29 mouse cellular contexts compared by ENCODE assay signal in genomic region chrX:139812636-139813298, GRCm38 (mm10). TPM values are rescaled to one million over a fixed set of nuclear protein-coding genes. Genes with fewer than 3 reads are reported as not detected.
DNase-seq lines count a peak whose midpoint lies in the region; ATAC-seq and TF ChIP-seq lines count a peak whose summit lies in the region.
"Had no signal": no experiment of that assay in that cellular context is flagged by ENCODE, and none has a peak within 500 bp of the region (broad histone marks: within the 10 kb centered on the region; RNA-seq: fewer than 3 reads in every experiment).

No protein-coding gene starts in this region.

- TF ChIP-seq CTCF in kidney, postnatal 0 days (IDR thresholded peaks at IDR 0.05; ENCODE audit: low read depth) = no peak

- H3K27ac ChIP-seq in kidney, postnatal 0 days = 0 out of 2 replicates have a peak overlapping the region, but pooled peaks have one; percentile 16
- H3K27ac ChIP-seq in kidney, embryonic 16.5 days (ENCODE audit: low read length) = no peak overlapping the region
- no peak overlapping the region for H3K27ac ChIP-seq in midbrain, embryonic 11.5 days (ENCODE audit: low read depth, low read length)
- H3K27ac ChIP-seq: embryonic facial prominence, embryonic 15.5 days; heart, embryonic 15.5 days; limb, embryonic 15.5 days; liver, embryonic 15.5 days; macrophage; midbrain, embryonic 12.5 days; neural tube, embryonic 12.5 days had no signal

- peak overlapping the region; percentile 10; the same call in 1 of the 2 replicates for H3K4me2 ChIP-seq in kidney, postnatal 0 days (ENCODE audit: low read length)
- H3K4me2 ChIP-seq in kidney, embryonic 16.5 days (replicated peaks; ENCODE audit: low read depth, low read length) = no peak overlapping the region
- H3K4me2 ChIP-seq in midbrain, embryonic 11.5 days = no peak overlapping the region
- H3K4me2 ChIP-seq: embryonic facial prominence, embryonic 15.5 days; heart, embryonic 15.5 days; limb, embryonic 15.5 days; midbrain, embryonic 12.5 days; neural tube, embryonic 12.5 days had no signal

- no peaks in the 10 kb centered on the region for H3K27me3 ChIP-seq in kidney, postnatal 0 days (ENCODE audit: insufficient read depth, low read length)
- H3K27me3 ChIP-seq in kidney, embryonic 16.5 days (ENCODE audit: insufficient read depth, low read length) = peaks cover 20% of the 10 kb centered on the region; the same call in 1 of the 2 replicates
- H3K27me3 ChIP-seq in midbrain, embryonic 11.5 days (ENCODE audit: control insufficient read depth, insufficient read depth, low read length) = peaks cover 7% of the 10 kb centered on the region
- H3K27me3 ChIP-seq: heart, embryonic 15.5 days; liver, embryonic 15.5 days; neural tube, embryonic 12.5 days had no signal

- WGBS in kidney, postnatal 0 days = 55% methylated on average over 3 of the region's 3 CpGs
- WGBS in kidney, embryonic 16.5 days = 45% methylated on average over 3 of the region's 3 CpGs
- WGBS in midbrain, embryonic 11.5 days = 73% methylated on average over 3 of the region's 3 CpGs

- H3K9ac ChIP-seq in kidney, postnatal 0 days (ENCODE audit: low read depth, low read length) = no peak overlapping the region
- no peak overlapping the region for H3K9ac ChIP-seq in kidney, embryonic 16.5 days (replicated peaks; ENCODE audit: low read length)
- H3K9ac ChIP-seq in midbrain, embryonic 11.5 days (ENCODE audit: low read length) = no peak overlapping the region
- H3K9ac ChIP-seq: embryonic facial prominence, embryonic 15.5 days; heart, embryonic 15.5 days; limb, embryonic 15.5 days; liver, embryonic 15.5 days; midbrain, embryonic 12.5 days; neural tube, embryonic 12.5 days had no signal

- H3K36me3 ChIP-seq in kidney, postnatal 0 days (ENCODE audit: insufficient read depth, low read length) = no peaks in the 10 kb centered on the region
- H3K36me3 ChIP-seq in kidney, embryonic 16.5 days (ENCODE audit: insufficient read depth, low read length) = no peaks in the 10 kb centered on the region
- no peaks in the 10 kb centered on the region for H3K36me3 ChIP-seq in midbrain, embryonic 11.5 days (ENCODE audit: control insufficient read depth, insufficient read depth, low read length)
- H3K36me3 ChIP-seq: embryonic facial prominence, embryonic 15.5 days; heart, embryonic 15.5 days; limb, embryonic 15.5 days; liver, embryonic 15.5 days; midbrain, embryonic 12.5 days; neural tube, embryonic 12.5 days had no signal

- no peaks in the 10 kb centered on the region for H3K9me3 ChIP-seq in kidney, postnatal 0 days (replicated peaks; ENCODE audit: low read length)
- H3K9me3 ChIP-seq in kidney, embryonic 16.5 days (ENCODE audit: low read length) = no peaks in the 10 kb centered on the region
- H3K9me3 ChIP-seq in midbrain, embryonic 11.5 days (ENCODE audit: control insufficient read depth, low read length) = no peaks in the 10 kb centered on the region
- H3K9me3 ChIP-seq: embryonic facial prominence, embryonic 15.5 days; heart, embryonic 15.5 days; limb, embryonic 15.5 days; liver, embryonic 15.5 days; midbrain, embryonic 12.5 days; neural tube, embryonic 12.5 days had no signal

- no peak for DNase-seq in kidney, postnatal 0 days (ENCODE audit: low spot score)
- peak; percentile 1 to 19 for DNase-seq in natural killer cell, adult 2 months (ENCODE audit: low spot score in 2 of 2)
- no peak for DNase-seq in gastrocnemius, postnatal 14 days
- no peak for DNase-seq in gastrocnemius, postnatal 36 days
- DNase-seq in midbrain, embryonic 11.5 days (ENCODE audit: low spot score, missing footprints) = no peak
- DNase-seq: adrenal gland, postnatal 25 days; cerebellum, adult 11 months; cerebellum, postnatal 10 days; heart, adult 11 months; layer of hippocampus, postnatal 36 days; right cerebral cortex, postnatal 4 days; thymus, postnatal 25 days had no signal

- H3K4me3 ChIP-seq in kidney, postnatal 0 days (replicated peaks; ENCODE audit: low read depth, low read length) = no peak overlapping the region
- H3K4me3 ChIP-seq in kidney, embryonic 16.5 days (ENCODE audit: low read length) = no peak overlapping the region
- H3K4me3 ChIP-seq in midbrain, embryonic 11.5 days (ENCODE audit: low read depth, low read length) = no peak overlapping the region
- H3K4me3 ChIP-seq: embryonic facial prominence, embryonic 15.5 days; heart, embryonic 15.5 days; limb, embryonic 15.5 days; liver, embryonic 15.5 days; midbrain, embryonic 12.5 days; neural tube, embryonic 12.5 days had no signal

- H3K4me1 ChIP-seq in kidney, postnatal 0 days (replicated peaks; ENCODE audit: insufficient read depth, low read length) = no peaks in the 10 kb centered on the region
- no peaks in the 10 kb centered on the region for H3K4me1 ChIP-seq in kidney, embryonic 16.5 days (ENCODE audit: insufficient read depth, low read length)
- H3K4me1 ChIP-seq in midbrain, embryonic 11.5 days (ENCODE audit: control insufficient read depth, insufficient read depth, low read length) = peaks cover 3% of the 10 kb centered on the region; the same call in 1 of the 2 replicates
- H3K4me1 ChIP-seq: embryonic facial prominence, embryonic 15.5 days; heart, embryonic 15.5 days; limb, embryonic 15.5 days; midbrain, embryonic 12.5 days; neural tube, embryonic 12.5 days had no signal

- intact Hi-C loops in gastrocnemius, postnatal 14 days (cut with DNase I; ENCODE audit: low total_unique reads) = no loop called here
- intact Hi-C loops in gastrocnemius, postnatal 36 days (cut with DNase I) = no loop called here

- ATAC-seq in kidney, postnatal 0 days (replicated peaks; ENCODE audit: low FRiP score, low read depth) = no peak
- no peak for ATAC-seq in kidney, embryonic 16.5 days (ENCODE audit: low FRiP score, low TSS enrichment)
- ATAC-seq in CD4-positive, CD25-positive, alpha-beta regulatory T cell, adult 4 months = peak; percentile 29
- peak; percentile 32 for ATAC-seq in activated CD4-positive, CD25-positive, alpha-beta regulatory T cell, adult 4 months
- no peak for ATAC-seq in midbrain, embryonic 11.5 days (ENCODE audit: low FRiP score)
- ATAC-seq: inflammation-experienced regulatory T-cells, adult 6 months had no signal

RNA-seq across cellular contexts. Expression of gene Cldn2, which starts 12.1 kb away (rescaled TPM):
- polyA plus RNA-seq in kidney, postnatal 0 days (2015; fragmentation: Nextera tagmentation; extraction: Ambion mirVana) = 91.4 and 107 TPM in 2 replicates
- polyA plus RNA-seq in kidney, embryonic 16.5 days (2015; fragmentation: Nextera tagmentation; extraction: Ambion mirVana) = 54.9 and 64.7 TPM in 2 replicates
- not detected for polyA plus RNA-seq in CD4-positive, CD25-positive, alpha-beta regulatory T cell, adult 4 months (2017; shearing (Covaris generic))
- not detected for polyA plus RNA-seq in activated CD4-positive, CD25-positive, alpha-beta regulatory T cell, adult 4 months (2017; shearing (Covaris generic))
- total RNA-seq in gastrocnemius, postnatal 14 days (2021) = under 1 TPM; 0.16 to 0.18 TPM
- total RNA-seq in gastrocnemius, postnatal 36 days (2021) = not detected
- polyA plus RNA-seq in midbrain, embryonic 11.5 days (2014; fragmentation: Nextera tagmentation; extraction: Ambion mirVana) = 0.17 and 0.23 TPM in 2 replicates
- total RNA-seq: adrenal gland, postnatal 25 days; hematopoietic stem cell, adult 5-6 weeks; monocyte, adult 5-6 weeks had no signal
- polyA plus RNA-seq: inflammation-experienced regulatory T-cells, adult 6 months; macrophage had no signal

RNA-seq across cellular contexts. Expression of gene Ripply1, which starts 30.6 kb away (rescaled TPM):
- not detected in 2 replicates for polyA plus RNA-seq in kidney, postnatal 0 days (2015; fragmentation: Nextera tagmentation; extraction: Ambion mirVana)
- polyA plus RNA-seq in kidney, embryonic 16.5 days (2015; fragmentation: Nextera tagmentation; extraction: Ambion mirVana) = not detected in 2 replicates
- not detected for polyA plus RNA-seq in CD4-positive, CD25-positive, alpha-beta regulatory T cell, adult 4 months (2017; shearing (Covaris generic))
- polyA plus RNA-seq in activated CD4-positive, CD25-positive, alpha-beta regulatory T cell, adult 4 months (2017; shearing (Covaris generic)) = not detected
- total RNA-seq in gastrocnemius, postnatal 14 days (2021) = under 1 TPM; 0.40 to 0.62 TPM
- not detected for total RNA-seq in gastrocnemius, postnatal 36 days (2021)
- 0.34 TPM in 1 of 2 replicates, not detected in the other for polyA plus RNA-seq in midbrain, embryonic 11.5 days (2014; fragmentation: Nextera tagmentation; extraction: Ambion mirVana)
- total RNA-seq: adrenal gland, postnatal 25 days; gastrocnemius, adult 18-20 months; hematopoietic stem cell, adult 5-6 weeks; layer of hippocampus, adult 18-20 months; layer of hippocampus, postnatal 36 days; left cerebral cortex, postnatal 25 days; monocyte, adult 5-6 weeks had no signal
- polyA plus RNA-seq: heart, embryonic 15.5 days; inflammation-experienced regulatory T-cells, adult 6 months; liver, embryonic 15.5 days; lung, embryonic 16.5 days; macrophage; neural tube, embryonic 12.5 days had no signal

RNA-seq across cellular contexts. Expression of gene Morc4, which starts 58.7 kb away (rescaled TPM):
- 6.9 and 7.0 TPM in 2 replicates for polyA plus RNA-seq in kidney, postnatal 0 days (2015; fragmentation: Nextera tagmentation; extraction: Ambion mirVana)
- polyA plus RNA-seq in kidney, embryonic 16.5 days (2015; fragmentation: Nextera tagmentation; extraction: Ambion mirVana) = 11.1 and 15.0 TPM in 2 replicates
- not detected for polyA plus RNA-seq in CD4-positive, CD25-positive, alpha-beta regulatory T cell, adult 4 months (2017; shearing (Covaris generic))
- polyA plus RNA-seq in activated CD4-positive, CD25-positive, alpha-beta regulatory T cell, adult 4 months (2017; shearing (Covaris generic)) = under 1 TPM in 1 of 2 experiments, not detected in 1; 0.20 TPM
- 1 to 10 TPM; 7.7 to 9.5 TPM for total RNA-seq in gastrocnemius, postnatal 14 days (2021)
- total RNA-seq in gastrocnemius, postnatal 36 days (2021) = 1 to 10 TPM; 5.1 to 5.8 TPM
- polyA plus RNA-seq in midbrain, embryonic 11.5 days (2014; fragmentation: Nextera tagmentation; extraction: Ambion mirVana) = 8.1 and 9.0 TPM in 2 replicates
- total RNA-seq: monocyte, adult 5-6 weeks had no signal
- polyA plus RNA-seq: inflammation-experienced regulatory T-cells, adult 6 months had no signal

Comparison
In these comparisons a context has a peak if more than half of its experiments do, and no peak if none do; other contexts are left out.
1. ATAC-seq: peak in CD4-positive, CD25-positive, alpha-beta regulatory T cell, adult 4 months (single experiment) and activated CD4-positive, CD25-positive, alpha-beta regulatory T cell, adult 4 months (single experiment); none in kidney, postnatal 0 days (single experiment), kidney, embryonic 16.5 days (single experiment) and midbrain, embryonic 11.5 days (single experiment).
2. DNase-seq: peak in natural killer cell, adult 2 months (2 of 2); none in kidney, postnatal 0 days (single experiment), gastrocnemius, postnatal 14 days (single experiment), gastrocnemius, postnatal 36 days (0 of 2) and midbrain, embryonic 11.5 days (single experiment).
3. RNA of gene Cldn2, which starts 12.1 kb away (polyA plus RNA-seq): 91.4 to 107 TPM in kidney, postnatal 0 days and 54.9 to 64.7 TPM in kidney, embryonic 16.5 days; 0.17 to 0.23 TPM in midbrain, embryonic 11.5 days, not detected in activated CD4-positive, CD25-positive, alpha-beta regulatory T cell, adult 4 months and not detected in CD4-positive, CD25-positive, alpha-beta regulatory T cell, adult 4 months; every median in the first group is over 10 times any median in the second.